Mouse (Mus musculus) midbrain, embryonic 11.5 days (tissue): ENCODE results near the gene Gspt1. TPM values are rescaled to one million over a fixed set of nuclear protein-coding genes. Genes with fewer than 3 reads are reported as not detected.

Source experiments
- ATAC-seq: fragments of 200-750 bp; cut with Nextera tagmentation; 2 replicates; pipeline ENCODE4 v1.8.0; 2017; ENCODE audit warnings: moderate TSS enrichment, moderate library complexity; ENCODE audit not compliant: low FRiP score
- DNase-seq: peaks from one replicate; pipeline ENCODE4 v3.0.0; 2015; ENCODE audit warnings: low spot score; ENCODE audit errors: missing footprints
- H3K27ac ChIP-seq: fragments of 300-500 bp; sonication (generic); 2 replicates; pipeline ENCODE4 v1.5.1; 2014; ENCODE audit warnings: low read depth, low read length
- H3K27me3 ChIP-seq: fragments of 300-500 bp; sonication (generic); 2 replicates; pipeline ENCODE4 v1.6.1; 2014; ENCODE audit warnings: mild to moderate bottlenecking, low read length, moderate library complexity, mixed read lengths; ENCODE audit not compliant: control insufficient read depth, insufficient read depth
- H3K36me3 ChIP-seq: fragments of 300-500 bp; sonication (generic); 2 replicates; pipeline ENCODE4 v1.6.1; 2014; ENCODE audit warnings: mild to moderate bottlenecking, low read length, moderate library complexity, mixed read lengths; ENCODE audit not compliant: control insufficient read depth, insufficient read depth
- H3K4me1 ChIP-seq: fragments of 300-500 bp; sonication (generic); 2 replicates; pipeline ENCODE4 v1.6.1; 2014; ENCODE audit warnings: low read length; ENCODE audit not compliant: control insufficient read depth, insufficient read depth
- H3K4me2 ChIP-seq: fragments of 300-500 bp; sonication (generic); 2 replicates; pipeline ENCODE4 v1.6.1; 2014; ENCODE audit warnings: mild to moderate bottlenecking, moderate library complexity
- H3K4me3 ChIP-seq: fragments of 300-500 bp; sonication (generic); 2 replicates; pipeline ENCODE4 v1.5.1; 2014; ENCODE audit warnings: low read depth, low read length
- H3K9ac ChIP-seq: fragments of 300-500 bp; sonication (generic); 2 replicates; pipeline ENCODE4 v1.6.1; 2014; ENCODE audit warnings: low read length
- H3K9me3 ChIP-seq: fragments of 300-500 bp; sonication (generic); 2 replicates; pipeline ENCODE4 v1.6.1; 2016; ENCODE audit warnings: low read length; ENCODE audit not compliant: control insufficient read depth
- WGBS: fragments of 180-500 bp; shearing (Covaris S2); extraction: QIAGEN DNeasy Blood & Tissue Kit; methylation state at CpG from one replicate; pipeline ENCODE4 v1.1.7; 2014; 5-methylcytosine and 5-hydroxymethylcytosine counted together
- polyA plus RNA-seq: library from polyadenylated mRNA; unstranded; fragments of >200 nt; fragmentation: Nextera tagmentation; extraction: Ambion mirVana; gene quantifications from 2 replicates; pipeline ENCODE4 v1.2.1, GENCODE M21; 2014

Gene Gspt1
- polyA plus RNA-seq, 1 experiment from 2014 or later = 87.6 TPM

GRCm38 (mm10) chr16:11276888-11277287 is 22.8 kb upstream of the Gspt1 start:
- no peak overlapping the region for H3K4me3 ChIP-seq
- DNase-seq (no peak), ATAC-seq (no peak)
- no peak overlapping the region for H3K27ac ChIP-seq
- H3K4me2 ChIP-seq = no peak overlapping the region
- H3K9ac ChIP-seq = no peak overlapping the region
- H3K9me3 ChIP-seq = no peaks in the 10 kb centered on the region
- H3K4me1 ChIP-seq = no peaks in the 10 kb centered on the region
- H3K36me3 ChIP-seq = no peaks in the 10 kb centered on the region
- H3K27me3 ChIP-seq = no peaks in the 10 kb centered on the region
- 43% methylated on average over 3 of the region's 3 CpGs for WGBS

GRCm38 (mm10) chr16:11271073-11271472 is 16.9 kb upstream of the Gspt1 start:
- no peaks in the 10 kb centered on the region for H3K27me3 ChIP-seq
- H3K9me3 ChIP-seq = no peaks in the 10 kb centered on the region
- DNase-seq = no peak
- H3K4me2 ChIP-seq = no peak overlapping the region
- H3K27ac ChIP-seq = no peak overlapping the region
- no peaks in the 10 kb centered on the region for H3K4me1 ChIP-seq
- H3K9ac ChIP-seq = no peak overlapping the region
- ATAC-seq = no peak
- H3K36me3 ChIP-seq = no peaks in the 10 kb centered on the region
- no peak overlapping the region for H3K4me3 ChIP-seq

- Histone ChIP-seq H3K9ac (no peak overlapping the region), H3K4me3 (no peak overlapping the region), H3K4me1 (no peaks in the 10 kb centered on the region), H3K9me3 (no peaks in the 10 kb centered on the region), H3K36me3 (no peaks in the 10 kb centered on the region), H3K4me2 (no peak overlapping the region), H3K27me3 (no peaks in the 10 kb centered on the region), H3K27ac (no peak overlapping the region)
- DNase-seq (no peak), ATAC-seq (no peak)
- WGBS = 87% methylated on average over 2 of the region's 2 CpGs
These were observed 16.5 kb upstream of the Gspt1 start for GRCm38 (mm10) chr16:11270642-11271041.

GRCm38 (mm10) chr16:11269808-11270207 is 15.7 kb upstream of the Gspt1 start:
- H3K4me3 ChIP-seq = no peak overlapping the region
- H3K4me2 ChIP-seq = no peak overlapping the region
- H3K27ac ChIP-seq = no peak overlapping the region
- H3K4me1 ChIP-seq = no peaks in the 10 kb centered on the region
- H3K36me3 ChIP-seq = no peaks in the 10 kb centered on the region
- no peak for DNase-seq
- ATAC-seq = no peak
- no peaks in the 10 kb centered on the region for H3K27me3 ChIP-seq
- H3K9ac ChIP-seq = no peak overlapping the region
- H3K9me3 ChIP-seq = no peaks in the 10 kb centered on the region
- 36% methylated on average over 6 of the region's 6 CpGs for WGBS

GRCm38 (mm10) chr16:11266556-11266955 is 12.4 kb upstream of the Gspt1 start:
- H3K27ac ChIP-seq = no peak overlapping the region
- no peak overlapping the region for H3K9ac ChIP-seq
- no peaks in the 10 kb centered on the region for H3K36me3 ChIP-seq
- H3K9me3 ChIP-seq = no peaks in the 10 kb centered on the region
- no peak for DNase-seq
- no peaks in the 10 kb centered on the region for H3K4me1 ChIP-seq
- 92% methylated on average over 2 of the region's 2 CpGs for WGBS
- H3K4me2 ChIP-seq = no peak overlapping the region
- no peak overlapping the region for H3K4me3 ChIP-seq
- ATAC-seq = no peak
- H3K27me3 ChIP-seq = no peaks in the 10 kb centered on the region

GRCm38 (mm10) chr16:11263266-11263665 is 9.1 kb upstream of the Gspt1 start:
- Histone ChIP-seq H3K9me3 (no peaks in the 10 kb centered on the region), H3K36me3 (no peaks in the 10 kb centered on the region), H3K27me3 (no peaks in the 10 kb centered on the region), H3K4me3 (no peak overlapping the region), H3K9ac (no peak overlapping the region), H3K4me1 (no peaks in the 10 kb centered on the region), H3K4me2 (no peak overlapping the region), H3K27ac (no peak overlapping the region)
- no peak for DNase-seq
- ATAC-seq = no peak

GRCm38 (mm10) chr16:11254723-11255164 is 619 bp upstream of the Gspt1 start:
- Histone ChIP-seq H3K4me2 (peak overlapping the region; percentile 65), H3K4me3 (peak overlapping the region; percentile 92), H3K27ac (peak overlapping the region; percentile 78), H3K9me3 (no peaks in the 10 kb centered on the region), H3K27me3 (no peaks in the 10 kb centered on the region), H3K9ac (peak overlapping the region; percentile 85), H3K36me3 (no peaks in the 10 kb centered on the region), H3K4me1 (peaks cover 12% of the 10 kb centered on the region)
- DNase-seq = peak; percentile 97
- ATAC-seq = no peak
- WGBS = 25% methylated on average over 10 of the region's 10 CpGs

GRCm38 (mm10) chr16:11253065-11253831 is 877 bp downstream of the Gspt1 start:
- H3K4me1 ChIP-seq = peaks cover 12% of the 10 kb centered on the region
- H3K4me3 ChIP-seq = peak overlapping the region; percentile 92
- peak overlapping the region; percentile 88 for H3K27ac ChIP-seq
- ATAC-seq (peak; percentile 15), DNase-seq (peak; percentile 95)
- H3K27me3 ChIP-seq = no peaks in the 10 kb centered on the region
- peak overlapping the region; percentile 94 for H3K9ac ChIP-seq
- H3K36me3 ChIP-seq = no peaks in the 10 kb centered on the region
- under 1% methylated on average over 55 of the region's 58 CpGs for WGBS
- H3K9me3 ChIP-seq = no peaks in the 10 kb centered on the region
- peak overlapping the region; percentile 79 for H3K4me2 ChIP-seq

GRCm38 (mm10) chr16:11247791-11248190 is 6.3 kb downstream of the Gspt1 start:
- DNase-seq (no peak), ATAC-seq (no peak)
- Histone ChIP-seq H3K9me3 (no peaks in the 10 kb centered on the region), H3K27me3 (no peaks in the 10 kb centered on the region), H3K36me3 (no peaks in the 10 kb centered on the region), H3K4me2 (no peak overlapping the region), H3K9ac (no peak overlapping the region), H3K4me1 (peaks cover 8% of the 10 kb centered on the region), H3K27ac (no peak overlapping the region), H3K4me3 (no peak overlapping the region)
- WGBS = 85% methylated on average over 2 of the region's 2 CpGs
